Mouse (Mus musculus): ENCODE results near the gene Mdm4. TPM values are rescaled to one million over a fixed set of nuclear protein-coding genes. Genes with fewer than 3 reads are reported as not detected.
"Not testable (repeated sequence)": the region's sequence is repeated elsewhere in the genome, so short reads cannot be mapped to it uniquely, and the experiment has no call there.

Mdm4 gene
- polyA plus RNA-seq, 1 experiment from 2014 or later, result 45.4 TPM

GRCm38 (mm10) chr1:133011955-133012841 is 18.2 kb downstream of the Mdm4 start:
- no peak overlapping the region for H3K9ac ChIP-seq
- H3K27me3 ChIP-seq (replicated peaks), result no peaks in the 10 kb centered on the region
- ATAC-seq (replicated peaks), result no peak
- H3K4me1 ChIP-seq, result no peaks in the 10 kb centered on the region
- H3K27ac ChIP-seq, result no peak overlapping the region
- H3K36me3 ChIP-seq (replicated peaks), result peaks cover 13% of the 10 kb centered on the region; the same call in 1 of the 2 replicates
- no peak overlapping the region for H3K4me2 ChIP-seq
- no peak overlapping the region for H3K4me3 ChIP-seq
- no peaks in the 10 kb centered on the region for H3K9me3 ChIP-seq
- 91% methylated on average over 12 of the region's 13 CpGs for WGBS

GRCm38 (mm10) chr1:133006571-133006970 is 23.8 kb downstream of the Mdm4 start:
- H3K9ac ChIP-seq, result no peak overlapping the region
- H3K27ac ChIP-seq, result no peak overlapping the region
- no peaks in the 10 kb centered on the region for H3K9me3 ChIP-seq
- no peaks in the 10 kb centered on the region for H3K27me3 ChIP-seq (replicated peaks)
- no peaks in the 10 kb centered on the region for H3K4me1 ChIP-seq
- no peak overlapping the region for H3K4me2 ChIP-seq
- H3K36me3 ChIP-seq (replicated peaks), result peaks cover 28% of the 10 kb centered on the region; the same call in 1 of the 2 replicates
- H3K4me3 ChIP-seq, result no peak overlapping the region
- no peak for ATAC-seq (replicated peaks)
- 93% methylated on average over 3 of the region's 3 CpGs for WGBS

GRCm38 (mm10) chr1:133000347-133000746 is 30.0 kb downstream of the Mdm4 start:
- 94% methylated on average over 6 of the region's 6 CpGs for WGBS
- no peak for ATAC-seq (replicated peaks)
- Histone ChIP-seq H3K4me1 (no peaks in the 10 kb centered on the region), H3K9ac (no peak overlapping the region), H3K36me3 (replicated peaks) (peaks cover 40% of the 10 kb centered on the region), H3K9me3 (no peaks in the 10 kb centered on the region), H3K27me3 (replicated peaks) (no peaks in the 10 kb centered on the region), H3K27ac (no peak overlapping the region), H3K4me3 (no peak overlapping the region), H3K4me2 (no peak overlapping the region)

GRCm38 (mm10) chr1:132991580-132991979 is 38.8 kb downstream of the Mdm4 start:
- H3K27me3 ChIP-seq (replicated peaks), result no peaks in the 10 kb centered on the region
- no peak overlapping the region for H3K4me3 ChIP-seq
- 95% methylated on average over 7 of the region's 7 CpGs for WGBS
- no peaks in the 10 kb centered on the region for H3K4me1 ChIP-seq
- H3K4me2 ChIP-seq, result no peak overlapping the region
- H3K9me3 ChIP-seq, result no peaks in the 10 kb centered on the region
- no peak overlapping the region for H3K9ac ChIP-seq
- ATAC-seq (replicated peaks), result no peak
- H3K36me3 ChIP-seq (replicated peaks), result peaks cover 33% of the 10 kb centered on the region
- H3K27ac ChIP-seq, result no peak overlapping the region

- WGBS, result 98% methylated on average over 3 of the region's 3 CpGs
- H3K4me3 ChIP-seq, result no peak overlapping the region
- H3K27ac ChIP-seq, result no peak overlapping the region
- no peak overlapping the region for H3K4me2 ChIP-seq
- peaks cover 29% of the 10 kb centered on the region for H3K36me3 ChIP-seq (replicated peaks)
- no peaks in the 10 kb centered on the region for H3K27me3 ChIP-seq (replicated peaks)
- ATAC-seq (replicated peaks), result no peak
- no peaks in the 10 kb centered on the region for H3K9me3 ChIP-seq
- no peaks in the 10 kb centered on the region for H3K4me1 ChIP-seq
- H3K9ac ChIP-seq, result no peak overlapping the region
These were observed 39.6 kb downstream of the Mdm4 start for GRCm38 (mm10) chr1:132990733-132991132.

GRCm38 (mm10) chr1:132988556-132989459 is 41.6 kb downstream of the Mdm4 start:
- H3K27me3 ChIP-seq (replicated peaks); H3K9ac ChIP-seq; H3K4me1 ChIP-seq; H3K4me2 ChIP-seq; ATAC-seq (replicated peaks); H3K4me3 ChIP-seq; H3K9me3 ChIP-seq; H3K27ac ChIP-seq: not testable (repeated sequence)
- 88% methylated on average over 12 of the region's 12 CpGs for WGBS
- H3K36me3 ChIP-seq (replicated peaks), result peaks cover 31% of the 10 kb centered on the region

- H3K27me3 ChIP-seq (replicated peaks), result no peaks in the 10 kb centered on the region
- no peak overlapping the region for H3K9ac ChIP-seq
- no peak overlapping the region for H3K4me3 ChIP-seq
- WGBS, result 64% methylated on average over 7 of the region's 7 CpGs
- H3K4me1 ChIP-seq, result no peaks in the 10 kb centered on the region
- no peaks in the 10 kb centered on the region for H3K9me3 ChIP-seq
- H3K4me2 ChIP-seq, result no peak overlapping the region
- ATAC-seq (replicated peaks), result peak; percentile 79
- H3K27ac ChIP-seq, result no peak overlapping the region
- peaks cover 8% of the 10 kb centered on the region; the same call in 1 of the 2 replicates for H3K36me3 ChIP-seq (replicated peaks)
These were observed 47.6 kb downstream of the Mdm4 start for GRCm38 (mm10) chr1:132982728-132983127.

GRCm38 (mm10) chr1:132981232-132981631 is 49.1 kb downstream of the Mdm4 start:
- ATAC-seq (replicated peaks), result no peak
- Histone ChIP-seq H3K4me3 (no peak overlapping the region), H3K27ac (no peak overlapping the region), H3K9me3 (no peaks in the 10 kb centered on the region), H3K4me1 (no peaks in the 10 kb centered on the region), H3K36me3 (replicated peaks) (peaks cover 8% of the 10 kb centered on the region; the same call in 1 of the 2 replicates), H3K27me3 (replicated peaks) (no peaks in the 10 kb centered on the region), H3K9ac (no peak overlapping the region), H3K4me2 (no peak overlapping the region)
- 95% methylated on average over 6 of the region's 6 CpGs for WGBS

GRCm38 (mm10) chr1:132977402-132977801 is 53.0 kb downstream of the Mdm4 start:
- no peak overlapping the region for H3K27ac ChIP-seq
- no peaks in the 10 kb centered on the region for H3K27me3 ChIP-seq (replicated peaks)
- WGBS, result 89% methylated on average over 1 of the region's 1 CpGs
- no peak overlapping the region for H3K9ac ChIP-seq
- no peak overlapping the region for H3K4me2 ChIP-seq
- no peak overlapping the region for H3K4me3 ChIP-seq
- H3K36me3 ChIP-seq (replicated peaks), result no peaks in the 10 kb centered on the region
- no peaks in the 10 kb centered on the region for H3K4me1 ChIP-seq
- no peak for ATAC-seq (replicated peaks)
- H3K9me3 ChIP-seq, result no peaks in the 10 kb centered on the region

GRCm38 (mm10) chr1:132968659-132969058 is 61.7 kb downstream of the Mdm4 start:
- Histone ChIP-seq H3K27ac (no peak overlapping the region), H3K4me3 (no peak overlapping the region), H3K4me2 (no peak overlapping the region), H3K27me3 (replicated peaks) (no peaks in the 10 kb centered on the region), H3K4me1 (no peaks in the 10 kb centered on the region), H3K9ac (no peak overlapping the region), H3K36me3 (replicated peaks) (no peaks in the 10 kb centered on the region), H3K9me3 (no peaks in the 10 kb centered on the region)
- no peak for ATAC-seq (replicated peaks)
- WGBS, result 31% methylated on average over 6 of the region's 6 CpGs

GRCm38 (mm10) chr1:132964691-132965090 is 65.7 kb downstream of the Mdm4 start:
- H3K4me2 ChIP-seq, result no peak overlapping the region
- no peak overlapping the region for H3K9ac ChIP-seq
- H3K36me3 ChIP-seq (replicated peaks), result no peaks in the 10 kb centered on the region
- no peaks in the 10 kb centered on the region for H3K4me1 ChIP-seq
- ATAC-seq (replicated peaks), result no peak
- H3K27me3 ChIP-seq (replicated peaks), result no peaks in the 10 kb centered on the region
- no peak overlapping the region for H3K4me3 ChIP-seq
- H3K27ac ChIP-seq, result no peak overlapping the region
- no peaks in the 10 kb centered on the region for H3K9me3 ChIP-seq
- WGBS, result 87% methylated on average over 4 of the region's 4 CpGs

- no peaks in the 10 kb centered on the region for H3K4me1 ChIP-seq
- H3K4me2 ChIP-seq, result no peak overlapping the region
- 92% methylated on average over 2 of the region's 2 CpGs for WGBS
- H3K27ac ChIP-seq, result no peak overlapping the region
- H3K27me3 ChIP-seq (replicated peaks), result no peaks in the 10 kb centered on the region
- no peak for ATAC-seq (replicated peaks)
- H3K9ac ChIP-seq, result no peak overlapping the region
- H3K9me3 ChIP-seq, result no peaks in the 10 kb centered on the region
- no peak overlapping the region for H3K4me3 ChIP-seq
- no peaks in the 10 kb centered on the region for H3K36me3 ChIP-seq (replicated peaks)
These were observed 66.3 kb downstream of the Mdm4 start for GRCm38 (mm10) chr1:132964106-132964505.
